Mouse (Mus musculus): Measurements from ENCODE around the gene Abcf2. TPM values are rescaled to one million over a fixed set of nuclear protein-coding genes. Genes with fewer than 3 reads are reported as not detected.

Gene Abcf2
- polyA plus RNA-seq, 1 experiment from 2014 or later, result 36.9 TPM

- Histone ChIP-seq H3K4me3 (ENCODE audit: low read depth, low read length) (no peak overlapping the region), H3K9ac (ENCODE audit: low read depth, low read length) (no peak overlapping the region), H3K27me3 (ENCODE audit: control insufficient read depth, insufficient read depth, low read depth, low read length) (no peaks in the 10 kb centered on the region), H3K36me3 (ENCODE audit: control insufficient read depth, insufficient read depth) (no peaks in the 10 kb centered on the region), H3K27ac (ENCODE audit: low read length) (no peak overlapping the region), H3K9me3 (replicated peaks; ENCODE audit: control insufficient read depth, low read length) (no peaks in the 10 kb centered on the region), H3K4me2 (ENCODE audit: low read depth, low read length) (no peak overlapping the region), H3K4me1 (ENCODE audit: control insufficient read depth, low read depth, low read length) (no peaks in the 10 kb centered on the region)
- 45% methylated on average over 6 of the region's 6 CpGs for WGBS (ENCODE audit: insufficient replicate concordance)
- ATAC-seq (ENCODE audit: low read depth), result no peak
Measured at GRCm38 (mm10) chr5:24615097-24615496, 37.8 kb upstream of the Abcf2 start.

- H3K27me3 ChIP-seq (ENCODE audit: control insufficient read depth, insufficient read depth, low read depth, low read length), result peaks cover 5% of the 10 kb centered on the region
- WGBS (ENCODE audit: insufficient replicate concordance), result 61% methylated on average over 5 of the region's 5 CpGs
- H3K36me3 ChIP-seq (ENCODE audit: control insufficient read depth, insufficient read depth), result no peaks in the 10 kb centered on the region
Measured at GRCm38 (mm10) chr5:24612302-24612649, 35.0 kb upstream of the Abcf2 start.

GRCm38 (mm10) chr5:24611366-24612301 is 34.4 kb upstream of the Abcf2 start:
- no peak overlapping the region for H3K27ac ChIP-seq (ENCODE audit: low read length)
- H3K36me3 ChIP-seq (ENCODE audit: control insufficient read depth, insufficient read depth), result no peaks in the 10 kb centered on the region
- H3K4me3 ChIP-seq (ENCODE audit: low read depth, low read length), result no peak overlapping the region
- no peak for ATAC-seq (ENCODE audit: low read depth)
- H3K27me3 ChIP-seq (ENCODE audit: control insufficient read depth, insufficient read depth, low read depth, low read length), result peaks cover 6% of the 10 kb centered on the region
- WGBS (ENCODE audit: insufficient replicate concordance), result 57% methylated on average over 7 of the region's 7 CpGs
- no peak overlapping the region for H3K9ac ChIP-seq (ENCODE audit: low read depth, low read length)
- H3K9me3 ChIP-seq (replicated peaks; ENCODE audit: control insufficient read depth, low read length), result no peaks in the 10 kb centered on the region
- no peaks in the 10 kb centered on the region for H3K4me1 ChIP-seq (ENCODE audit: control insufficient read depth, low read depth, low read length)
- H3K4me2 ChIP-seq (ENCODE audit: low read depth, low read length), result no peak overlapping the region

More at GRCm38 (mm10) chr5:24612302-24612649, 35.0 kb upstream of the Abcf2 start:
- H3K4me1 ChIP-seq (ENCODE audit: control insufficient read depth, low read depth, low read length), result no peaks in the 10 kb centered on the region
- H3K27ac ChIP-seq (ENCODE audit: low read length), result no peak overlapping the region
- H3K4me2 ChIP-seq (ENCODE audit: low read depth, low read length), result no peak overlapping the region
- ATAC-seq (ENCODE audit: low read depth), result no peak
- no peaks in the 10 kb centered on the region for H3K9me3 ChIP-seq (replicated peaks; ENCODE audit: control insufficient read depth, low read length)
- H3K4me3 ChIP-seq (ENCODE audit: low read depth, low read length), result no peak overlapping the region
- no peak overlapping the region for H3K9ac ChIP-seq (ENCODE audit: low read depth, low read length)

- 19% methylated on average over 5 of the region's 5 CpGs for WGBS (ENCODE audit: insufficient replicate concordance)
- Histone ChIP-seq H3K4me3 (ENCODE audit: low read depth, low read length) (no peak overlapping the region), H3K9me3 (replicated peaks; ENCODE audit: control insufficient read depth, low read length) (no peaks in the 10 kb centered on the region), H3K4me2 (ENCODE audit: low read depth, low read length) (no peak overlapping the region), H3K4me1 (ENCODE audit: control insufficient read depth, low read depth, low read length) (no peaks in the 10 kb centered on the region; the same call in 1 of the 2 replicates), H3K27ac (ENCODE audit: low read length) (no peak overlapping the region), H3K36me3 (ENCODE audit: control insufficient read depth, insufficient read depth) (no peaks in the 10 kb centered on the region), H3K27me3 (ENCODE audit: control insufficient read depth, insufficient read depth, low read depth, low read length) (peaks cover 23% of the 10 kb centered on the region), H3K9ac (ENCODE audit: low read depth, low read length) (no peak overlapping the region)
- no peak for ATAC-seq (ENCODE audit: low read depth)
Measured at GRCm38 (mm10) chr5:24609388-24609787, 32.1 kb upstream of the Abcf2 start.

DNA sequence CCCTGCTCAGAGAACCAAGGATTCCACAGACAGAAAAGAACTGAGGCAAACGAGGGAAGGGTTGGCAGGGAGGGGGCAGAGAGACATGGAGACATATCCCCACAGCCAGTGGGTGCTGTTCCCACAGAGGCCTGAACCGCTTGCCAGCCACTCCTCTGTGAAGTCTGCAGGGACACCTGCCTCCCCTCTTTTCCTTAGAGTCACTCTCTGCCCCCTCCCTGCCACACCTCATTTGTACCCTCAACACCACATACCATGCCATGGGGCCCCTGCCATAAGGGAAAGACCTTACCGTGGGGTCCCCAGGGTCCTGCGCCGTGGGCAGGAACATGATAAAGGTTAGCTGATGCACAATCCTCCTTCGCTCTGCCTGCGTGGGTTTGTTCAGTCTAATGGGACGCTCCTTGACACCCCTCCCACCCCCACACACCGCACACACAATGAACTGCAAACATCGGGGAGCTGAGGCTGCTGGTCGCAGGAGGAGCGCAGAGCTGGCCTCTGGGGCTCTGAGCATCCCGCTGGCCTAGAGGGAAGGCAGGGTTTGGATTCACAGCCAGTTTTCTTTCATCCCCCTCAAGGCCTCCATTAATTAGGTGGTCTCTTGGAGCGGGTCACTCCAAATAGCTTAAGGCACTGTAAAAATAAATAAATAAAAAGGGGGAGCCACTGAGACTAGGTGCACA is 28.9 kb upstream of the Abcf2 start:
- H3K27ac ChIP-seq (ENCODE audit: low read length), result no peak overlapping the region
- H3K27me3 ChIP-seq (ENCODE audit: control insufficient read depth, insufficient read depth, low read depth, low read length), result peaks cover 56% of the 10 kb centered on the region
- ATAC-seq (ENCODE audit: low read depth), result no peak
- H3K9me3 ChIP-seq (replicated peaks; ENCODE audit: control insufficient read depth, low read length), result no peaks in the 10 kb centered on the region
- H3K4me3 ChIP-seq (ENCODE audit: low read depth, low read length), result no peak overlapping the region
- no peak overlapping the region for H3K4me2 ChIP-seq (ENCODE audit: low read depth, low read length)
- H3K36me3 ChIP-seq (ENCODE audit: control insufficient read depth, insufficient read depth), result no peaks in the 10 kb centered on the region
- WGBS (ENCODE audit: insufficient replicate concordance), result 46% methylated on average over 14 of the region's 14 CpGs
- no peak overlapping the region for H3K9ac ChIP-seq (ENCODE audit: low read depth, low read length)
- peaks cover 3% of the 10 kb centered on the region; the same call in 1 of the 2 replicates for H3K4me1 ChIP-seq (ENCODE audit: control insufficient read depth, low read depth, low read length)

- no peak overlapping the region for H3K27ac ChIP-seq (ENCODE audit: low read length)
- 28% methylated on average over 6 of the region's 6 CpGs for WGBS (ENCODE audit: insufficient replicate concordance)
- no peaks in the 10 kb centered on the region for H3K9me3 ChIP-seq (replicated peaks; ENCODE audit: control insufficient read depth, low read length)
- H3K9ac ChIP-seq (ENCODE audit: low read depth, low read length), result no peak overlapping the region
- H3K27me3 ChIP-seq (ENCODE audit: control insufficient read depth, insufficient read depth, low read depth, low read length), result peaks cover 62% of the 10 kb centered on the region
- ATAC-seq (ENCODE audit: low read depth), result no peak
- peaks cover 3% of the 10 kb centered on the region; the same call in 1 of the 2 replicates for H3K4me1 ChIP-seq (ENCODE audit: control insufficient read depth, low read depth, low read length)
- no peaks in the 10 kb centered on the region for H3K36me3 ChIP-seq (ENCODE audit: control insufficient read depth, insufficient read depth)
- peak overlapping the region; percentile 43 for H3K4me2 ChIP-seq (ENCODE audit: low read depth, low read length)
- H3K4me3 ChIP-seq (ENCODE audit: low read depth, low read length), result no peak overlapping the region
Measured at GRCm38 (mm10) chr5:24605321-24605979, 28.2 kb upstream of the Abcf2 start.

DNA sequence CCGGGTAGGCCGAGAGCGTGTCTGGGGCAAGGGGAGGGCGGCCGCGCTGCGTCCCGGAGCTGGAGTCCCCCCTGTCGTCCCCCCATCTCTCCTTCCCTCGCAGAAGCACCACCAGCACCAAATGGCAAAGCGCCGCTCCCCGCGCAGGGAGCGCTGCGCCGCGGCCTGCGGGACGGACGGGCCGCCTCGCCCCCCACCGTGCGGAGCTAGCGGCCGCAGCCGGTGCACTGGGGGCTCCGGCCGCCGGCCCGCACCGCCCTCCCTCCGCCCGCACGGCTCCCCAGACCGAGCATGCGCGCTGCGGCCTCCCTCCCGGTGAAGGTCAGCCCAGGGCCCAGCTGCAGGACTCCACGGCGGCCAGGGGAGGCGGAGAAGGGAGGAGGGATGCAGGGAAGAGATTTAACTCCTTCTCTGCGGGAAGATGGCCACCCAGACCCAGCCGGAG is 27.4 kb upstream of the Abcf2 start:
- H3K4me2 ChIP-seq (ENCODE audit: low read depth, low read length), result peak overlapping the region; percentile 43
- WGBS (ENCODE audit: insufficient replicate concordance), result under 1% methylated on average over 45 of the region's 46 CpGs
- peak; percentile 71 for ATAC-seq (ENCODE audit: low read depth)
- no peaks in the 10 kb centered on the region for H3K36me3 ChIP-seq (ENCODE audit: control insufficient read depth, insufficient read depth)
- peaks cover 69% of the 10 kb centered on the region for H3K27me3 ChIP-seq (ENCODE audit: control insufficient read depth, insufficient read depth, low read depth, low read length)
- H3K27ac ChIP-seq (ENCODE audit: low read length), result no peak overlapping the region; the same call in 1 of the 2 replicates
- H3K4me3 ChIP-seq (ENCODE audit: low read depth, low read length), result peak overlapping the region; percentile 57
- H3K9me3 ChIP-seq (replicated peaks; ENCODE audit: control insufficient read depth, low read length), result no peaks in the 10 kb centered on the region
- peak overlapping the region; percentile 48 for H3K9ac ChIP-seq (ENCODE audit: low read depth, low read length)
- H3K4me1 ChIP-seq (ENCODE audit: control insufficient read depth, low read depth, low read length), result peaks cover 3% of the 10 kb centered on the region; the same call in 1 of the 2 replicates

DNA sequence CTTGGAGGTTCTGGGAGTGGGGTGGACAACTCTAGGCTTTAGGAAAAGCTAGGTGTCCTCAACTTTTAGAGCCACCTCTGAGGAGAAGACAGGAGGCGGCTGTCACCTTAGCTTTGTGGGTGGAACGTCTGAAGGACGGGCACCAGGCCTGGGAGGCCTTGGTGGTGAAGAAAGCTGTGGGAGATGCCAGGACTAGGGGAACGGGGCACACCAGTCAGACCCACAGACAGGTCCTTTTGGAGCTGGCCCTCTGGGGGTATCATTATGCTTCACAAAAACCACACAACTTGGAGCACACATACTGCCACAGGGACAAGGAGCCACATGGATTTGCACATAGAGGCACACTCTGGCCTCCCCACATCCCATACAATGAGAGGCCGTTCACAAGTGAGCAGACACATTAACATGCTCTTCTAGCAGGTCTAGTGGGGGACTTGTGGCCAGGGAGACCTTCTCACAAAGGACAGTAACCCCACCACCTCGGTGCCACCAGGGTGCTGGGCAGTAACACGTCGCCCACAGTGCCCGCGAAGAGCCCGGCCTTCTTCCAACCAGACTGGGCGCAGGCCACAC is 26.9 kb upstream of the Abcf2 start:
- no peak for ATAC-seq (ENCODE audit: low read depth)
- H3K9ac ChIP-seq (ENCODE audit: low read depth, low read length), result peak overlapping the region; percentile 48
- 22% methylated on average over 12 of the region's 12 CpGs for WGBS (ENCODE audit: insufficient replicate concordance)

More for the DNA sequence above, 26.9 kb upstream of the Abcf2 start:
- no peak overlapping the region; the same call in 1 of the 2 replicates for H3K27ac ChIP-seq (ENCODE audit: low read length)
- peak overlapping the region; percentile 43 for H3K4me2 ChIP-seq (ENCODE audit: low read depth, low read length)
- H3K9me3 ChIP-seq (replicated peaks; ENCODE audit: control insufficient read depth, low read length), result no peaks in the 10 kb centered on the region
- H3K36me3 ChIP-seq (ENCODE audit: control insufficient read depth, insufficient read depth), result no peaks in the 10 kb centered on the region
- H3K4me1 ChIP-seq (ENCODE audit: control insufficient read depth, low read depth, low read length), result peaks cover 3% of the 10 kb centered on the region; the same call in 1 of the 2 replicates
- H3K4me3 ChIP-seq (ENCODE audit: low read depth, low read length), result peak overlapping the region; percentile 57
- peaks cover 74% of the 10 kb centered on the region for H3K27me3 ChIP-seq (ENCODE audit: control insufficient read depth, insufficient read depth, low read depth, low read length)

All from liver, embryonic 16.5 days (tissue).